Mouse (Mus musculus): ENCODE data around the gene 6430531B16Rik.

Gene 6430531B16Rik

GRCm38 (mm10) chr7:139978278-139978892 is at the start of gene 6430531B16Rik:
TSS of gene 6430531B16Rik (minus strand) at chr7:139978755.
- peak; percentile 43 for DNase-seq (ENCODE audit: low spot score)

GRCm38 (mm10) chr7:140011336-140011735 is 32.8 kb upstream of the 6430531B16Rik start:
- DNase-seq (ENCODE audit: low spot score), result no peak

- DNase-seq (ENCODE audit: low spot score), result no peak
These were observed 29.2 kb upstream of the 6430531B16Rik start for GRCm38 (mm10) chr7:140007781-140008180.

- no peak for DNase-seq (ENCODE audit: low spot score)
These were observed 28.5 kb upstream of the 6430531B16Rik start for GRCm38 (mm10) chr7:140006861-140007611.

GRCm38 (mm10) chr7:140004666-140005065 is 26.1 kb upstream of the 6430531B16Rik start:
- DNase-seq (ENCODE audit: low spot score), result no peak

- no peak for DNase-seq (ENCODE audit: low spot score)
These were observed 22.7 kb upstream of the 6430531B16Rik start for GRCm38 (mm10) chr7:140001086-140001740.

GRCm38 (mm10) chr7:139998691-139999350 is 20.3 kb upstream of the 6430531B16Rik start:
- DNase-seq (ENCODE audit: low spot score), result no peak

GRCm38 (mm10) chr7:139994676-139995075 is 16.1 kb upstream of the 6430531B16Rik start:
- peak; percentile 37 for DNase-seq (ENCODE audit: low spot score)

GRCm38 (mm10) chr7:139994202-139994601 is 15.6 kb upstream of the 6430531B16Rik start:
- no peak for DNase-seq (ENCODE audit: low spot score)

GRCm38 (mm10) chr7:139993532-139993931 is 15.0 kb upstream of the 6430531B16Rik start:
- no peak for DNase-seq (ENCODE audit: low spot score)

- DNase-seq (ENCODE audit: low spot score), result no peak
These were observed 13.9 kb upstream of the 6430531B16Rik start, which contains the start of gene Adam8 for GRCm38 (mm10) chr7:139992406-139992805. TSS of gene Adam8 (minus strand) at chr7:139992562.

- no peak for DNase-seq (ENCODE audit: low spot score)
These were observed 12.4 kb upstream of the 6430531B16Rik start for GRCm38 (mm10) chr7:139990864-139991394.

GRCm38 (mm10) chr7:139988272-139988671 is 9.7 kb upstream of the 6430531B16Rik start:
- DNase-seq (ENCODE audit: low spot score), result no peak

- DNase-seq (ENCODE audit: low spot score), result no peak
These were observed 6.0 kb upstream of the 6430531B16Rik start for GRCm38 (mm10) chr7:139984505-139984904.

GRCm38 (mm10) chr7:139982058-139982457 is 3.5 kb upstream of the 6430531B16Rik start:
- DNase-seq (ENCODE audit: low spot score), result no peak

- DNase-seq (ENCODE audit: low spot score), result no peak
These were observed 2.2 kb upstream of the 6430531B16Rik start for GRCm38 (mm10) chr7:139980778-139981177.

GRCm38 (mm10) chr7:139979011-139979719 is 610 bp upstream of the 6430531B16Rik start:
- no peak for DNase-seq (ENCODE audit: low spot score)

GRCm38 (mm10) chr7:139975471-139975870 is 3.1 kb downstream of the 6430531B16Rik start:
- no peak for DNase-seq (ENCODE audit: low spot score)

GRCm38 (mm10) chr7:139974307-139974706 is 4.2 kb downstream of the 6430531B16Rik start:
- peak; percentile 12 for DNase-seq (ENCODE audit: low spot score)

GRCm38 (mm10) chr7:139972923-139973331 is 5.6 kb downstream of the 6430531B16Rik start:
- DNase-seq (ENCODE audit: low spot score), result no peak

GRCm38 (mm10) chr7:139971436-139971835 is 7.1 kb downstream of the 6430531B16Rik start:
- no peak for DNase-seq (ENCODE audit: low spot score)
